Mouse (Mus musculus) liver, adult 2 months (tissue): ENCODE measurements around the gene Rbms2.

ENCODE experiments used
- CTCF ChIP-seq: fragments of 200-500 bp; IDR thresholded peaks from 2 replicates; pipeline ENCODE4 v1.5.1; 2011; ENCODE audit warnings: low read depth, low read length, control low read depth
- POLR2A ChIP-seq: fragments of 200-500 bp; IDR thresholded peaks from 2 replicates; pipeline ENCODE4 v1.6.1; 2011; ENCODE audit warnings: low read length, control low read depth; ENCODE audit not compliant: insufficient read depth; ENCODE audit errors: extremely low read depth

DNA sequence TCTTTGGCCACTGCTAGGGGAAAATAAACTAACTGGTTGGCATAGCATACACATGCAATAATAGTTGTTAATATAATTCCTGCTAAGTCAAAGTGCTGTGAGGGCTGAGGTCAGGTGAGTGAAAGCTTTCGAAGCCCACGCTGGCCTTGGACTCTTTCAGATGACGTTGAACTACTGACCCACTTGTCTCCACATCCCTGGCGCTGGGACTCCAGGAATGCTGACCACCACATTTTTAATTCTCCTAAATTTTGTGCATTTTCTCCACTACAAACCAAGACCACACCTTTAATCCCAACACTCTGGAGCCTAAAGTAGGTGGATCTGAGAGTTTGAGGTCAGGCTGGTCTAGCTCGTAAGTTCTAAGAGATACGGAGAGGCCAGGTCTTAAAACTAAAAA is 13.0 kb upstream of the Rbms2 start:
- TF ChIP-seq POLR2A (no peak), CTCF (no peak)
